Mouse (Mus musculus) thymus, adult 18-20 months (tissue): ENCODE results near the gene Lsm14a.

Source experiments
- DNase-seq, 2 experiments: peaks; one replicate each; pipeline ENCODE4 v3.0.0; 2022; ENCODE audit warnings: mixed read lengths in 2 of 2

The Lsm14a gene

DNA sequence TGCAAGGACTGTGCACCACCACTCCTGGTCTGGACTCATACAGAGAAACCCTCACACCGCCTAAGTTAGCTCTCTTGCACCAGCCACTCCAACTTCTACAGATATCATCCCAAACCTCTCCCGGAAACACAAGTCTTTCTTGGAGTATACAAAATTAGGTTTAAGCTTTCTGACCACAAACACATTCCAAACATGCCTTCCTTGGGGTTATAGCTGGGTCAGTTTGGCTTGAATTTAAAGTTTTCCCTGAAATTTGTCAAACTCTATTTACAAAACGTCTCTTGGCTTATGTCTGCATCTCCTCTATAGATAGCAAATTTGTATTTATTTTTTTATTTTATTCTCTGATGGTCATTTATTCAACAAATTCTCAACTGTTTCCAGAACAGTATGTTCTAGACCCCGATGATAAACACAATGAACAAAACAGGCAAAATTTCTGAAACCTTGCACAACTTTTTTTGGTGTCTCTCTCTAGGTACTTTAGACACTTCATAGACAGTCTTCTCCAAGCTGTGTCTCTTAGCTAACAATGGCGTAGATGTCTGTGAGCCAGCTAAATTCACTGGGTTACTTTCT lies 83.8 kb downstream of the Lsm14a start:
- DNase-seq = no peak

DNA sequence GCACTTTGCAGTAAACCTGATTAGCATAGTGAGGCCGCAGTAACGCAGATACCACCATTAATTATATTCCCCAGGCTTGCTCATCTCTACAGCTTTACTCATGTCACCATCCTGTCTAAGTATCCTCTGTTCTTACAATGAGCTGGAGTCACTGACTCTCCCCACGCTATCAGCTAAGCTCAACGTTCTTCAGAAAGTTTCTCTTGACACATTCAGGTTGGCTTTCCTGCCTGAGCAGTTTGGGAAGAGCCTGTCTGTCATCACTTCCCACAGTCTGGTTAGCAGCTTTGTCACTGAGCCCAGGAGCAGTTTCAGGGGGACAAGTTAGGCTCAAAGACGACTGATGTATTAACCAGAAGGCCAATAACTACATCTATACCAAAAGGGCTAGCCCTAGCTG lies 84.5 kb downstream of the Lsm14a start:
- DNase-seq = no peak

DNA sequence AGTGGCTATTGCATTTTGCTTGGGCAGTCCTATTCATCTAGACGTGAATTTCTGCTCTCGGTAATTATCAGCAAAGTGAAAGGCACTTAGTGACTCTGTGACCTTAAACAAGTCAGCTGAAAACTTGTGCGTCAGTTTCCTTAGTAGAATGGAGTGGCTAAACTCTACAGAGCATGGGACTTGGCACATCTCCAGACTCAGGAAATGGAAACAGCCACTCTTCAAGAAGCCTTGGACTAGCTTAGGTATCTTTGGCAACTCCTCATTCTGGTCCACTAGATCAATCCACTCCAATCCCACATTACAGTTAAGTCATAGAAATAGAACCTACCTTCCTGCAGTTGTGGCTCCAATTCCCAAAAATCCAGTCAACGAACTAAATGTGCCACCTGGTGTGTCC lies 87.7 kb downstream of the Lsm14a start:
- DNase-seq = no peak

DNA sequence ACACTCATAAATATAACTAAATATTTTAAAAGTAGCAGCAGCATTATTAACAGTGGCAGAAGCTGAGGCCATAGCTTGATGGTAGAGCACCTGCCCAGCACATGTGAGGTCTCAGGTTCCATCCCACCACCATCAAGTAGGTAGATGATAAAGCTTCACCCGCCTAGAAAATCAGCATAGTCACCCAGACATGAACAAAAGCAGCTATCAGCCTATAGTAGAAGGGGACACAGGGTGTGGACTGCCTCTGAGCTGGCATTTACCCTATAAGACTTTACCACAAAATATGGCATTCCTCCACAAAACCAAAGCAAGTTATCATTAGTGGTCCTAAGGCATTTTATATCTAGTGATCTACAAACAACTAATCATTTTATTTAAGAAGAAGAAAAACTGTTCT lies 90.5 kb downstream of the Lsm14a start:
- DNase-seq = no peak

DNA sequence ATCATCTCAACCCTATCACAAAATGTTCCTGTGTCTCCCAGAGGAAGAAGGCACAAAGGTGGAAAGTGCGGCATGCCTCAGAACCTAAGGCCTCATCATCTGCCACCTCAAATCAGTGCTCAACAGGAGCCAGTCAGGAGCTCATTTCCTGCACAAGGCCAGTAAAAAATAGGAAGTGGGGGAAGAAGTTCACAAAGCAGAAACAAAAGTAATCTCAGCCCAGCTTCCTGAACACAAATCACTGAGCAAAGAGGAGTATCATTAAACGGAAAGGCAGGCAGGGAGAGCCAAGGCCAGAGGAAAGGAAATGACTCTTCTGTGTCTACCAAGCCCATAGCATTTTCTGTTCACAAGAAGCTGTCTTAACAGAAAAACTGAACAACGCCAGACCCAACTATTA lies 91.2 kb downstream of the Lsm14a start:
- no peak for DNase-seq

DNA sequence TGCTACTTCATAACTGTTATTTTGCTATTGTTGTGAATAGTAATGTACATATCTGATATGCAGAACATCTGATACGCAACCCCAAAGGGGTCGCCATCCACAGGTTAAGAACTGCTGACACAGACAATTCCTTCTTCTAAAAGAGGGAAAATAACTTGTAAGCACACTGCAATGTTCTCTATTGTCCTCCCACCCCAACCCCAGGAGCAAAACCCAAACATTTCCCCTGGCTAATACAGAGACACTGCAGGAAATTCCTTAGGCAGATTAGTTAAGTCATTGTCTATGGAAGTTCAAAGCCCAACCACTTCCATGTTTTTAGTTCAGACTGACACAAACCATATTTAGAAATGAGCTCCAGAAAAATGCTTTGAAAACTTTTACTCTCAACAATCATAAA lies 94.3 kb downstream of the Lsm14a start:
- DNase-seq = no peak

DNA sequence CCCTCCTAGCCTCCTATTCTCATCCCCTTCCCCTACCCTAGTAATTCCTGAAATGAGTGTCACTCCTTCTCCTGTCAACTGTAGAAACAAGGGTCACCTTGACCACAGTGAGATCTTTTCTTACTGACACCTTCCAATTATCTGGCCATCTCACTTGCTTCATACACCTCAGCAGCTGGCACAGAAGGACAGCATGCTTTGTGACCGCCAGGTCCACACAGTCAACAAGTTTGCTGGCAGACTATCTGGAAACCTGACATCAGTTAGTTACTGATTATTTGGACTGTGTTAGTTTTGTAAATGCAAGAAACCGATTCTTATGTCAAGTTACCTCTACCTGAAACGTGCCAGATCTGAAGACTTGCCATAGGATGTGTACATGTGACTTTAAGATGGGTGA lies 97.0 kb downstream of the Lsm14a start:
- DNase-seq = no peak
